Mouse (Mus musculus) gastrocnemius, postnatal 14 days (tissue): ENCODE results near the gene Car6. TPM values are rescaled to one million over a fixed set of nuclear protein-coding genes. Genes with fewer than 3 reads are reported as not detected.

ENCODE experiments used
- DNase-seq: peaks from one replicate; pipeline ENCODE4 v3.0.0; 2021; ENCODE audit warnings: mixed read lengths
- intact Hi-C: fragments of 180-260 bp; cut with DNase I; formaldehyde crosslinking; loops from one replicate; pipeline ENCODE4 v1.15.1; 2025; ENCODE audit warnings: low total_unique reads
- total RNA-seq, 2 experiments: library from RNA; stranded (reverse); gene quantifications; 2 replicates each; pipeline ENCODE4 v1.2.3; 2021

Gene Car6
- total RNA-seq, 2 experiments from 2014 or later: 0.29 TPM; not detected in 1

GRCm38 (mm10) chr4:150204877-150205276 lies 3.7 kb upstream of the Car6 start:
- intact Hi-C loops: no loop called here
- no peak for DNase-seq

- no peak for DNase-seq
- intact Hi-C loops: no loop called here
Measured at GRCm38 (mm10) chr4:150202702-150203101, 1.6 kb upstream of the Car6 start.

GRCm38 (mm10) chr4:150198268-150198667 lies 2.9 kb downstream of the Car6 start:
- DNase-seq: no peak
- intact Hi-C loops: no loop called here

GRCm38 (mm10) chr4:150193915-150194314 lies 7.2 kb downstream of the Car6 start:
- peak; percentile 24 for DNase-seq
- intact Hi-C loops: no loop called here

GRCm38 (mm10) chr4:150192199-150192598 lies 8.9 kb downstream of the Car6 start:
- DNase-seq: no peak
- intact Hi-C loops: no loop called here

GRCm38 (mm10) chr4:150188236-150188635 lies 12.9 kb downstream of the Car6 start:
- intact Hi-C loops: no loop called here
- DNase-seq: no peak

- DNase-seq: no peak
- intact Hi-C loops: loop anchor here (2.0 kb wide), 1 partner anchor 31 kb away; no protein-coding TSS in a partner anchor
Measured at GRCm38 (mm10) chr4:150181304-150181703, 19.8 kb downstream of the Car6 start.

GRCm38 (mm10) chr4:150178131-150178530 lies 23.0 kb downstream of the Car6 start:
- no peak for DNase-seq
- intact Hi-C loops: no loop called here

GRCm38 (mm10) chr4:150177122-150177521 lies 24.0 kb downstream of the Car6 start:
- intact Hi-C loops: no loop called here

GRCm38 (mm10) chr4:150176535-150176934 lies 24.6 kb downstream of the Car6 start:
- intact Hi-C loops: no loop called here
- peak; percentile 40 for DNase-seq

More at GRCm38 (mm10) chr4:150177122-150177521, 24.0 kb downstream of the Car6 start:
- DNase-seq: no peak

- intact Hi-C loops: loop anchor here (5.0 kb wide), 2 partner anchors 43 to 73 kb away; no protein-coding TSS in a partner anchor
- DNase-seq: no peak
Measured at GRCm38 (mm10) chr4:150174027-150174426, 27.1 kb downstream of the Car6 start.

- no peak for DNase-seq
- intact Hi-C loops: loop anchor here (5.0 kb wide), 2 partner anchors 44 to 74 kb away; no protein-coding TSS in a partner anchor
Measured at GRCm38 (mm10) chr4:150173281-150173680, 27.9 kb downstream of the Car6 start.

- no peak for DNase-seq
- intact Hi-C loops: loop anchor here (5.0 kb wide), 2 partner anchors 45 to 75 kb away; no protein-coding TSS in a partner anchor
Measured at GRCm38 (mm10) chr4:150172107-150172506, 29.0 kb downstream of the Car6 start.

GRCm38 (mm10) chr4:150168406-150168805 lies 32.7 kb downstream of the Car6 start:
- intact Hi-C loops: no loop called here
- no peak for DNase-seq

GRCm38 (mm10) chr4:150164875-150165274 lies 36.3 kb downstream of the Car6 start:
- intact Hi-C loops: no loop called here
- DNase-seq: no peak

GRCm38 (mm10) chr4:150162561-150163169 lies 38.5 kb downstream of the Car6 start:
- no peak for DNase-seq
- intact Hi-C loops: no loop called here

- intact Hi-C loops: no loop called here
- no peak for DNase-seq
Measured at GRCm38 (mm10) chr4:150159458-150159857, 41.7 kb downstream of the Car6 start.

GRCm38 (mm10) chr4:150157348-150157882 lies 43.7 kb downstream of the Car6 start:
- no peak for DNase-seq
- intact Hi-C loops: no loop called here

- DNase-seq: no peak
- intact Hi-C loops: no loop called here
Measured at GRCm38 (mm10) chr4:150155731-150156130, 45.4 kb downstream of the Car6 start.

GRCm38 (mm10) chr4:150155301-150155700 lies 45.8 kb downstream of the Car6 start:
- no peak for DNase-seq
- intact Hi-C loops: no loop called here

GRCm38 (mm10) chr4:150152483-150152882 lies 48.6 kb downstream of the Car6 start:
- DNase-seq: no peak
- intact Hi-C loops: no loop called here
